Mouse (Mus musculus) intestine, embryonic 15.5 days (tissue): ENCODE results near the gene Mlst8. TPM values are rescaled to one million over a fixed set of nuclear protein-coding genes. Genes with fewer than 3 reads are reported as not detected.

Experiments
- ATAC-seq: fragments of 200-750 bp; cut with Nextera tagmentation; 2 replicates; pipeline ENCODE4 v1.8.0; 2017; ENCODE audit warnings: moderate TSS enrichment, moderate library complexity
- H3K27ac ChIP-seq: fragments of 300-500 bp; sonication (generic); 2 replicates; pipeline ENCODE4 v1.5.1; 2015; ENCODE audit warnings: mild to moderate bottlenecking, inconsistent platforms
- H3K27me3 ChIP-seq: fragments of 300-500 bp; sonication (generic); replicated peaks from 2 replicates; pipeline ENCODE4 v1.6.1; 2015; ENCODE audit warnings: inconsistent platforms
- H3K36me3 ChIP-seq: fragments of 300-500 bp; sonication (generic); 2 replicates; pipeline ENCODE4 v1.6.1; 2015; ENCODE audit warnings: inconsistent platforms
- H3K4me1 ChIP-seq: fragments of 300-500 bp; sonication (generic); replicated peaks from 2 replicates; pipeline ENCODE4 v1.6.1; 2015; ENCODE audit warnings: inconsistent platforms
- H3K4me2 ChIP-seq: fragments of 300-500 bp; sonication (generic); replicated peaks from 2 replicates; pipeline ENCODE4 v1.6.1; 2015; ENCODE audit warnings: mild to moderate bottlenecking, inconsistent platforms
- H3K4me3 ChIP-seq: fragments of 300-500 bp; sonication (generic); replicated peaks from 2 replicates; pipeline ENCODE4 v1.5.1; 2015; ENCODE audit warnings: inconsistent platforms
- H3K9ac ChIP-seq: fragments of 300-500 bp; sonication (generic); 2 replicates; pipeline ENCODE4 v1.6.1; 2015; ENCODE audit warnings: inconsistent platforms
- H3K9me3 ChIP-seq: fragments of 300-500 bp; sonication (generic); 2 replicates; pipeline ENCODE4 v1.6.1; 2016; ENCODE audit warnings: inconsistent platforms
- WGBS: fragments of 180-500 bp; shearing (Covaris S2); methylation state at CpG from one replicate; pipeline ENCODE4 v1.1.7; 2015; 5-methylcytosine and 5-hydroxymethylcytosine counted together
- polyA plus RNA-seq: library from polyadenylated mRNA; unstranded; fragments of >200 nt; fragmentation: Nextera tagmentation; extraction: Ambion mirVana; gene quantifications from 2 replicates; pipeline ENCODE4 v1.2.1, GENCODE M21; 2015

Mlst8 gene
- 25.2 and 27.3 TPM in 2 replicates for polyA plus RNA-seq

- H3K36me3 ChIP-seq, result peaks cover 22% of the 10 kb centered on the region
- H3K9ac ChIP-seq, result peak within 1 kb of the TSS; percentile 78
- H3K4me2 ChIP-seq, result peak within 1 kb of the TSS; percentile 76
- peak within 1 kb of the TSS; percentile 89 for H3K27ac ChIP-seq
- peak; percentile 95 for ATAC-seq
- H3K9me3 ChIP-seq, result no peaks in the 10 kb centered on the region
- WGBS, result under 1% methylated on average over 48 of the region's 48 CpGs
- H3K4me1 ChIP-seq, result peaks cover 24% of the 10 kb centered on the region
- peak within 1 kb of the TSS; percentile 70 for H3K4me3 ChIP-seq
- H3K27me3 ChIP-seq, result no peaks in the 10 kb centered on the region
Measured at GRCm38 (mm10) chr17:24478663-24479380, at the start of gene Mlst8. Mlst8 (minus strand) TSS chr17:24479078.

- Histone ChIP-seq H3K36me3 (no peaks in the 10 kb centered on the region), H3K9me3 (no peaks in the 10 kb centered on the region), H3K4me1 (peaks cover 60% of the 10 kb centered on the region), H3K4me2 (peak overlapping the region; percentile 67), H3K4me3 (peak overlapping the region; percentile 57), H3K27ac (peak overlapping the region; percentile 85), H3K9ac (peak overlapping the region; percentile 69), H3K27me3 (no peaks in the 10 kb centered on the region)
- under 1% methylated on average over 8 of the region's 8 CpGs for WGBS
- ATAC-seq, result no peak
Measured at GRCm38 (mm10) chr17:24528560-24528918, 49.7 kb upstream of the Mlst8 start.

DNA sequence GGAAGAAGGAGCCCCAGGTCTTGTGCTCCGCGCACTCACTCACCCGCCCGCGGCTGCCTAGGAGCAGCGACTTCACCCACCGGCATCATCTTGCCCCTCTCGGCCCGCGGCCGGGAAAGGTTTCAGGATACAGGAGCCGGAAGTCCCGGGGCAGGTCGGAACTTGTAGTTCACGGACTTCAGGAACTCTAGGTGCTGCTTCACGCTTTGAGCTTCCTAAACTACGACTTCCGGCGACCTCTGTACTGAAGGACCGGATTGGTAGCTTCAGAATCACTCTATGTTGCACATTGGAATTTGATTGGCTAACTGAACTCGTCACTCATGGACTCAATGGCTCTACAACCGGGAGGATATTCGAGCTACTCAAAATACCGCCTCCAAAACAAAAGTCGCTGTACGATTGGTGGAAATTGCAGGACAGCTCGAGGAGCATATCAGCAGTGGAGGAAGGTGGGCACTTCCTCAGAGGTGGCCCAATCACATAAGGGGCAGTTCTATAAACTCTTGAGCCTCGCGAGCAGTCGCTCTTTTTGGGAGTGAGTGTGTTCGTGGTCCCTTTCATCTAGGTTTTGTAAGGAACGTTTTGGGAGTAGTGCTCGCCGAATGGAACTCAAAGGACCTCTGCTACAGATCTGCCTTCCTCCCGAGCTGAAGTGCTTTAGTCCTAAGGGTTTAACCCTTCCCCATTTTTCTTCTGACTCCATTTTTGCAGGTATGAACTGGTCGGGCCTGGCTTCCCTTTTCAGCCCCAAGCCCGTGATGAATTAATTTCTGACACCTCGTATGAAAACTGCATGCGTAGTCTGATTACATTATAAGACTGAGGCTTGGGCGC, 49.1 kb upstream of the Mlst8 start, which contains the start of gene Traf7:
Gene Traf7, minus strand, starts transcription at position 216 of the 837 bp plus-strand sequence.
- peak; percentile 97 for ATAC-seq
- H3K9ac ChIP-seq, result peak within 1 kb of the TSS; percentile 96
- H3K4me1 ChIP-seq, result peaks cover 54% of the 10 kb centered on the region
- H3K4me2 ChIP-seq, result peak within 1 kb of the TSS; percentile 67
- under 1% methylated on average over 40 of the region's 40 CpGs for WGBS
- H3K4me3 ChIP-seq, result peak within 1 kb of the TSS; percentile 98
- no peaks in the 10 kb centered on the region for H3K27me3 ChIP-seq
- peak within 1 kb of the TSS; percentile 85 for H3K27ac ChIP-seq
- H3K9me3 ChIP-seq, result no peaks in the 10 kb centered on the region
- no peaks in the 10 kb centered on the region for H3K36me3 ChIP-seq

GRCm38 (mm10) chr17:24527315-24527714, 48.4 kb upstream of the Mlst8 start:
- peak overlapping the region; percentile 98 for H3K4me3 ChIP-seq
- H3K4me1 ChIP-seq, result peaks cover 48% of the 10 kb centered on the region
- H3K27ac ChIP-seq, result peak overlapping the region; percentile 85
- peak; percentile 4; the same call in 1 of the 2 replicates for ATAC-seq
- H3K4me2 ChIP-seq, result peak overlapping the region; percentile 61
- H3K9ac ChIP-seq, result peak overlapping the region; percentile 96
- H3K36me3 ChIP-seq, result no peaks in the 10 kb centered on the region
- no peaks in the 10 kb centered on the region for H3K27me3 ChIP-seq
- 0% methylated on average over 17 of the region's 19 CpGs for WGBS
- H3K9me3 ChIP-seq, result no peaks in the 10 kb centered on the region

DNA sequence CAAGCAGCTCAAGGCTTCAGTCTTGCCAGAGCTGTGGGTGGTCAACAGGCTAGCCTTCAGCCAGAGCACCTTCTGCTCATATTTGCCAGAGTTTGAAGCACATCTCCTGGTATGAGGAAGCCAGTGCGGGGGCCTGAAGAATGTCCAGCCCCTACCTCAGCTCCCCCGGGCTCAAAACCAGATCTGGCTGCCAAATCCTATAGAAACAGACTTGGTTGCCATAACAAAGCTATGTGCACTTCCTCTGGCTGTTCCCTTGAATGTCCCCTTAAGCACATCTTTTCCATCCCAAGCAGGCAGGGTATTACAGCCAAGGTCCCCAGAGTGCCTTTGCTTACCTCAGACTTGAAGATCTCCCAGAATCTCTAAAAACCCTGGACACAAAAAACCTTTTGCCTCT, 45.9 kb upstream of the Mlst8 start:
- H3K27me3 ChIP-seq, result no peaks in the 10 kb centered on the region
- H3K27ac ChIP-seq, result peak overlapping the region; percentile 36; the same call in 1 of the 2 replicates
- no peak overlapping the region for H3K4me3 ChIP-seq
- no peak for ATAC-seq
- H3K4me2 ChIP-seq, result peak overlapping the region; percentile 22
- 42% methylated on average over 2 of the region's 2 CpGs for WGBS
- peaks cover 29% of the 10 kb centered on the region for H3K4me1 ChIP-seq
- no peaks in the 10 kb centered on the region for H3K9me3 ChIP-seq
- no peaks in the 10 kb centered on the region for H3K36me3 ChIP-seq
- 0 out of 2 replicates have a peak overlapping the region, but pooled peaks have one; percentile 17 for H3K9ac ChIP-seq

GRCm38 (mm10) chr17:24520450-24520849, 41.6 kb upstream of the Mlst8 start:
- no peak for ATAC-seq
- 81% methylated on average over 4 of the region's 4 CpGs for WGBS
- H3K4me1 ChIP-seq, result peaks cover 10% of the 10 kb centered on the region
- no peak overlapping the region for H3K9ac ChIP-seq
- no peak overlapping the region for H3K27ac ChIP-seq
- no peak overlapping the region for H3K4me2 ChIP-seq
- H3K4me3 ChIP-seq, result no peak overlapping the region
- no peaks in the 10 kb centered on the region for H3K9me3 ChIP-seq
- H3K27me3 ChIP-seq, result no peaks in the 10 kb centered on the region
- H3K36me3 ChIP-seq, result peaks cover 21% of the 10 kb centered on the region; the same call in 1 of the 2 replicates

DNA sequence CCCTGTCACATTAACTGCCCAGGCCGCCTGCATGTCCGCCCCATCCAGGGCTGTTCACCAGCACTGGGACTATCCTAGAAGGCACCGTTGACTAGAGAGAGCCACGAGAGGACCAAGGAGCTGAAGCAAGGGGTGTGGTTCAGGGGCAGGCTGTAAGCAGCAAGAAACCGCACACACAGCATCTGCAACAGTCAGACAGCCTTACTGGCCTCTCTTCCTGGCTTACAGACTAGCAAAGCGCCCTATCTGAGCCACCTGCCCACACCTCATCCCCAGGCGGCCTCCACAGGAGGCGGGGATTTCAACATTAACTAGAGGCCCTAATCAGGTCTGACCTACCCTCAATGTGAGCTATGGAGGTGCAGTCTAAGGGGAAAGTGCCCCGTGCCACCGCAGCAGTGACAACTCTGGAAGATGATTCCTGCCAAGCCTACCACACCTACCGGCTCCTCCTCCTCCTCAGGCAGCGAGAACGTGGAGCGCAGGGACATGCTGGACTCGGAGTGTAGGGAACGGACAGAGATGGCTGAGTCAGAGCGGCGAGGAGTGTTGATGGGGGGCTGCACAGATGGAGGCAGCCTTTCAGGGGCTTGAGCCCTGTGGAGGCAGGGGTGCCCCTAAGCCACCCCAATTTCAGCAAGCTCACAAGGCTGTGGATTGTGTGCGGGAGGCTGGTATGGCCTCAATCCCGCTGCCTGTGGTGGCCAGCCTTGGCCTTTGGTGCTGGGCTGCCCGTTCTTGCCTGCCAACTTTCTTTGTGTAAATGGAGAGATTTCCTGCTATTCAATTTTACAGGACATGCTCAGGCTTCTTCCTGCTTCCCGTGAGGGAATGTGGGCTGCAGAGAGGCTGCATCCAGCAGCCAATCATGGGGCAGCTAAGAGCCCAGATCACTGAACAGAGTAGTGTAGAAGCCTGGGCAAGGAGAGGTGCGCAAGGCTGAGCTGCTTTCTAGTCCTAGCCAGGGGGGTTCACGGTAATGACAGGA, 35.7 kb upstream of the Mlst8 start:
- no peak overlapping the region for H3K4me3 ChIP-seq
- peak; percentile 15; the same call in 1 of the 2 replicates for ATAC-seq

GRCm38 (mm10) chr17:24513609-24514008, 34.7 kb upstream of the Mlst8 start:
- H3K27ac ChIP-seq, result no peak overlapping the region
- 48% methylated on average over 5 of the region's 5 CpGs for WGBS
- no peak overlapping the region for H3K9ac ChIP-seq

More for the DNA sequence above, 35.7 kb upstream of the Mlst8 start:
- no peak overlapping the region for H3K9ac ChIP-seq
- no peaks in the 10 kb centered on the region for H3K27me3 ChIP-seq
- no peaks in the 10 kb centered on the region for H3K4me1 ChIP-seq
- H3K9me3 ChIP-seq, result no peaks in the 10 kb centered on the region
- peaks cover 65% of the 10 kb centered on the region for H3K36me3 ChIP-seq
- peak overlapping the region; percentile 22 for H3K4me2 ChIP-seq
- WGBS, result 83% methylated on average over 24 of the region's 24 CpGs
- H3K27ac ChIP-seq, result no peak overlapping the region

GRCm38 (mm10) chr17:24507806-24508460, 29.1 kb upstream of the Mlst8 start:
- H3K9me3 ChIP-seq, result no peaks in the 10 kb centered on the region
- H3K27ac ChIP-seq, result no peak overlapping the region
- H3K4me3 ChIP-seq, result no peak overlapping the region
- H3K9ac ChIP-seq, result no peak overlapping the region
- peaks cover 28% of the 10 kb centered on the region for H3K36me3 ChIP-seq
- WGBS, result 81% methylated on average over 12 of the region's 12 CpGs
- H3K4me2 ChIP-seq, result no peak overlapping the region
- no peaks in the 10 kb centered on the region for H3K27me3 ChIP-seq
- peaks cover 11% of the 10 kb centered on the region for H3K4me1 ChIP-seq
- peak; percentile 32 for ATAC-seq

More at GRCm38 (mm10) chr17:24513609-24514008, 34.7 kb upstream of the Mlst8 start:
- no peaks in the 10 kb centered on the region for H3K27me3 ChIP-seq
- peak; percentile 58 for ATAC-seq
- H3K36me3 ChIP-seq, result peaks cover 65% of the 10 kb centered on the region
- H3K4me1 ChIP-seq, result no peaks in the 10 kb centered on the region
- H3K4me3 ChIP-seq, result no peak overlapping the region
- H3K4me2 ChIP-seq, result peak overlapping the region; percentile 22; the same call in 1 of the 2 replicates
- no peaks in the 10 kb centered on the region for H3K9me3 ChIP-seq

DNA sequence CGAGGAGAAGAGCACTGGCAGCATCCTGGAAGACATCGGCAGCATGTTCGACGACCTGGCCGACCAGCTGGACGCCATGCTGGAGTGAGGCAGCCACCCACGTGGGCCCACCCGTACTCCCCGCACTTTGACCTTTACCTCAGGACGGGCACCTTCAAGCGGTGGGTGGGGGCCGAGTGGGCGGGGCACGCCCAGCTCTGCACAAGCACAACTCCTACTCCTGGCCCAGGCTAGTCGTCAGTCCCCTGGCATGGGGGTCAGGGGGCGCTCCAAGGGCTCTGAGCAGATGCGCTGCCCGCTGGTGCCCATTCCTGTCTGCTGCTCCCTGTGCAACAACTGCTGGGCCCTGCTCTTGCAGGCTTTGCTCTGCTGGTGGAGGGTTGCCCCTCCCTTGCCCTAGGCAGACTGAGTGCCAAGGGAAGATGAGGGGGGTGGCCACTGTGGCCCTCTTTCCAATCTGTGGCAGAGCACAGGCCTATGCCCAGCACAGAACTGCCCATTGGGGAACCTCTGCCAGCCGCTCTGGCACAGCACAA, 28.3 kb upstream of the Mlst8 start:
- no peak overlapping the region for H3K4me3 ChIP-seq
- H3K27ac ChIP-seq, result no peak overlapping the region
- H3K27me3 ChIP-seq, result no peaks in the 10 kb centered on the region
- H3K9ac ChIP-seq, result no peak overlapping the region
- H3K36me3 ChIP-seq, result peaks cover 24% of the 10 kb centered on the region
- peak; percentile 68 for ATAC-seq
- no peaks in the 10 kb centered on the region for H3K9me3 ChIP-seq
- peak overlapping the region; percentile 47 for H3K4me2 ChIP-seq
- peaks cover 11% of the 10 kb centered on the region for H3K4me1 ChIP-seq
- 43% methylated on average over 19 of the region's 19 CpGs for WGBS
